Mouse (Mus musculus) heart, postnatal 0 days (tissue): Measurements from ENCODE around the gene Itpkc.

Experiments
- CTCF ChIP-seq: IDR thresholded peaks from 2 replicates; pipeline ENCODE4 v1.5.1; 2016; ENCODE audit warnings: antibody characterized with exemption, control low read depth, low read depth
- EP300 ChIP-seq: IDR thresholded peaks from 2 replicates; pipeline ENCODE4 v1.6.1; 2016; ENCODE audit warnings: antibody characterized with exemption, low read depth

- no peak for TF ChIP-seq CTCF
- TF ChIP-seq EP300 = no peak
These were observed 47.6 kb upstream of the Itpkc start for GRCm38 (mm10) chr7:27276021-27276420.
